Mouse (Mus musculus): ENCODE measurements at regions not wholly inside any gene's neighbourhood (a gene's known extent, or its start where the extent isn't known, plus 50 kb on each side); places are given as distances from the start of the nearest gene placed in this dataset.

- Histone ChIP-seq H3K4me2 (ENCODE audit: low read depth, low read length) (no peak overlapping the region), H3K27me3 (ENCODE audit: control insufficient read depth, insufficient read depth, low read length) (no peaks in the 10 kb centered on the region), H3K36me3 (replicated peaks; ENCODE audit: control insufficient read depth, insufficient read depth, low read depth, low read length) (no peaks in the 10 kb centered on the region), H3K9me3 (replicated peaks; ENCODE audit: control insufficient read depth, low read length) (no peaks in the 10 kb centered on the region), H3K4me3 (ENCODE audit: low read depth, low read length) (no peak overlapping the region), H3K4me1 (ENCODE audit: control insufficient read depth, insufficient read depth, low read length) (no peaks in the 10 kb centered on the region), H3K9ac (replicated peaks; ENCODE audit: low read length) (no peak overlapping the region), H3K27ac (replicated peaks; ENCODE audit: low read depth, low read length) (no peak overlapping the region)
- ATAC-seq (replicated peaks; ENCODE audit: insufficient number of reproducible peaks, low FRiP score, low TSS enrichment, low read depth) (peak; percentile 60), DNase-seq (ENCODE audit: low spot score) (no peak)
- WGBS: 46% methylated on average over 5 of the region's 5 CpGs
These were observed 245.4 kb upstream of the Rtl1 start for GRCm38 (mm10) chr12:109845602-109845906.

GRCm38 (mm10) chr12:109856336-109856735, 256.2 kb upstream of the Rtl1 start:
- Histone ChIP-seq H3K27ac (replicated peaks; ENCODE audit: low read depth, low read length) (no peak overlapping the region), H3K4me3 (ENCODE audit: low read depth, low read length) (no peak overlapping the region), H3K4me1 (ENCODE audit: control insufficient read depth, insufficient read depth, low read length) (no peaks in the 10 kb centered on the region), H3K9ac (replicated peaks; ENCODE audit: low read length) (no peak overlapping the region), H3K9me3 (replicated peaks; ENCODE audit: control insufficient read depth, low read length) (no peaks in the 10 kb centered on the region; the same call in 1 of the 2 replicates), H3K27me3 (ENCODE audit: control insufficient read depth, insufficient read depth, low read length) (no peaks in the 10 kb centered on the region), H3K4me2 (ENCODE audit: low read depth, low read length) (no peak overlapping the region), H3K36me3 (replicated peaks; ENCODE audit: control insufficient read depth, insufficient read depth, low read depth, low read length) (no peaks in the 10 kb centered on the region)
- DNase-seq (ENCODE audit: low spot score) (no peak), ATAC-seq (replicated peaks; ENCODE audit: insufficient number of reproducible peaks, low FRiP score, low TSS enrichment, low read depth) (no peak)
- 100% methylated on average over 1 of the region's 1 CpGs for WGBS

- Histone ChIP-seq H3K9ac (replicated peaks; ENCODE audit: low read length) (no peak overlapping the region), H3K36me3 (replicated peaks; ENCODE audit: control insufficient read depth, insufficient read depth, low read depth, low read length) (no peaks in the 10 kb centered on the region), H3K27me3 (ENCODE audit: control insufficient read depth, insufficient read depth, low read length) (no peaks in the 10 kb centered on the region), H3K4me2 (ENCODE audit: low read depth, low read length) (no peak overlapping the region), H3K4me1 (ENCODE audit: control insufficient read depth, insufficient read depth, low read length) (no peaks in the 10 kb centered on the region), H3K27ac (replicated peaks; ENCODE audit: low read depth, low read length) (no peak overlapping the region), H3K9me3 (replicated peaks; ENCODE audit: control insufficient read depth, low read length) (no peaks in the 10 kb centered on the region; the same call in 1 of the 2 replicates), H3K4me3 (ENCODE audit: low read depth, low read length) (no peak overlapping the region)
- 54% methylated on average over 4 of the region's 4 CpGs for WGBS
- DNase-seq (ENCODE audit: low spot score): peak; percentile 41
- no peak for ATAC-seq (replicated peaks; ENCODE audit: insufficient number of reproducible peaks, low FRiP score, low TSS enrichment, low read depth)
These were observed 257.6 kb upstream of the Rtl1 start for GRCm38 (mm10) chr12:109857705-109858104.

GRCm38 (mm10) chr12:109864826-109865225, 264.7 kb upstream of the Rtl1 start:
- ATAC-seq (replicated peaks; ENCODE audit: insufficient number of reproducible peaks, low FRiP score, low TSS enrichment, low read depth): no peak
- H3K27ac ChIP-seq (replicated peaks; ENCODE audit: low read depth, low read length): no peak overlapping the region
- no peaks in the 10 kb centered on the region for H3K36me3 ChIP-seq (replicated peaks; ENCODE audit: control insufficient read depth, insufficient read depth, low read depth, low read length)
- no peaks in the 10 kb centered on the region for H3K4me1 ChIP-seq (ENCODE audit: control insufficient read depth, insufficient read depth, low read length)
- H3K27me3 ChIP-seq (ENCODE audit: control insufficient read depth, insufficient read depth, low read length): no peaks in the 10 kb centered on the region
- H3K9ac ChIP-seq (replicated peaks; ENCODE audit: low read length): no peak overlapping the region
- no peak overlapping the region for H3K4me3 ChIP-seq (ENCODE audit: low read depth, low read length)
- 70% methylated on average over 4 of the region's 4 CpGs for WGBS
- H3K4me2 ChIP-seq (ENCODE audit: low read depth, low read length): no peak overlapping the region
- H3K9me3 ChIP-seq (replicated peaks; ENCODE audit: control insufficient read depth, low read length): no peaks in the 10 kb centered on the region
- DNase-seq (ENCODE audit: low spot score): no peak

- Histone ChIP-seq H3K9me3 (replicated peaks; ENCODE audit: control insufficient read depth, low read length) (no peaks in the 10 kb centered on the region), H3K9ac (replicated peaks; ENCODE audit: low read length) (no peak overlapping the region), H3K4me2 (ENCODE audit: low read depth, low read length) (no peak overlapping the region), H3K27ac (replicated peaks; ENCODE audit: low read depth, low read length) (no peak overlapping the region), H3K36me3 (replicated peaks; ENCODE audit: control insufficient read depth, insufficient read depth, low read depth, low read length) (no peaks in the 10 kb centered on the region), H3K4me1 (ENCODE audit: control insufficient read depth, insufficient read depth, low read length) (no peaks in the 10 kb centered on the region), H3K4me3 (ENCODE audit: low read depth, low read length) (no peak overlapping the region), H3K27me3 (ENCODE audit: control insufficient read depth, insufficient read depth, low read length) (no peaks in the 10 kb centered on the region)
- WGBS: 88% methylated on average over 14 of the region's 14 CpGs
- ATAC-seq (replicated peaks; ENCODE audit: insufficient number of reproducible peaks, low FRiP score, low TSS enrichment, low read depth) (no peak), DNase-seq (ENCODE audit: low spot score) (no peak)
These were observed 270.9 kb upstream of the Rtl1 start for GRCm38 (mm10) chr12:109871021-109871420.

- no peak for ATAC-seq (replicated peaks; ENCODE audit: insufficient number of reproducible peaks, low FRiP score, low TSS enrichment, low read depth)
- Histone ChIP-seq H3K4me1 (ENCODE audit: control insufficient read depth, insufficient read depth, low read length) (no peaks in the 10 kb centered on the region), H3K9ac (replicated peaks; ENCODE audit: low read length) (no peak overlapping the region), H3K4me3 (ENCODE audit: low read depth, low read length) (no peak overlapping the region), H3K4me2 (ENCODE audit: low read depth, low read length) (no peak overlapping the region), H3K9me3 (replicated peaks; ENCODE audit: control insufficient read depth, low read length) (no peaks in the 10 kb centered on the region), H3K27me3 (ENCODE audit: control insufficient read depth, insufficient read depth, low read length) (no peaks in the 10 kb centered on the region), H3K36me3 (replicated peaks; ENCODE audit: control insufficient read depth, insufficient read depth, low read depth, low read length) (no peaks in the 10 kb centered on the region), H3K27ac (replicated peaks; ENCODE audit: low read depth, low read length) (no peak overlapping the region)
- DNase-seq (ENCODE audit: low spot score): no peak
- WGBS: 87% methylated on average over 7 of the region's 7 CpGs
These were observed 274.3 kb upstream of the Rtl1 start for GRCm38 (mm10) chr12:109874466-109874865.

GRCm38 (mm10) chr12:109881108-109881507, 281.0 kb upstream of the Rtl1 start:
- 64% methylated on average over 3 of the region's 3 CpGs for WGBS
- ATAC-seq (replicated peaks; ENCODE audit: insufficient number of reproducible peaks, low FRiP score, low TSS enrichment, low read depth) (no peak), DNase-seq (ENCODE audit: low spot score) (no peak)
- H3K4me1 ChIP-seq (ENCODE audit: control insufficient read depth, insufficient read depth, low read length): no peaks in the 10 kb centered on the region
- no peak overlapping the region for H3K4me3 ChIP-seq (ENCODE audit: low read depth, low read length)
- no peak overlapping the region for H3K4me2 ChIP-seq (ENCODE audit: low read depth, low read length)
- no peak overlapping the region for H3K27ac ChIP-seq (replicated peaks; ENCODE audit: low read depth, low read length)
- H3K9ac ChIP-seq (replicated peaks; ENCODE audit: low read length): no peak overlapping the region
- H3K36me3 ChIP-seq (replicated peaks; ENCODE audit: control insufficient read depth, insufficient read depth, low read depth, low read length): no peaks in the 10 kb centered on the region
- no peaks in the 10 kb centered on the region for H3K9me3 ChIP-seq (replicated peaks; ENCODE audit: control insufficient read depth, low read length)
- no peaks in the 10 kb centered on the region for H3K27me3 ChIP-seq (ENCODE audit: control insufficient read depth, insufficient read depth, low read length)

GRCm38 (mm10) chr12:109891206-109891605, 291.1 kb upstream of the Rtl1 start:
- ATAC-seq (replicated peaks; ENCODE audit: insufficient number of reproducible peaks, low FRiP score, low TSS enrichment, low read depth) (no peak), DNase-seq (ENCODE audit: low spot score) (no peak)
- H3K9ac ChIP-seq (replicated peaks; ENCODE audit: low read length): no peak overlapping the region
- H3K4me1 ChIP-seq (ENCODE audit: control insufficient read depth, insufficient read depth, low read length): no peaks in the 10 kb centered on the region
- no peak overlapping the region for H3K27ac ChIP-seq (replicated peaks; ENCODE audit: low read depth, low read length)
- no peaks in the 10 kb centered on the region for H3K9me3 ChIP-seq (replicated peaks; ENCODE audit: control insufficient read depth, low read length)
- H3K4me3 ChIP-seq (ENCODE audit: low read depth, low read length): no peak overlapping the region
- no peaks in the 10 kb centered on the region for H3K27me3 ChIP-seq (ENCODE audit: control insufficient read depth, insufficient read depth, low read length)
- no peaks in the 10 kb centered on the region for H3K36me3 ChIP-seq (replicated peaks; ENCODE audit: control insufficient read depth, insufficient read depth, low read depth, low read length)
- H3K4me2 ChIP-seq (ENCODE audit: low read depth, low read length): no peak overlapping the region
- WGBS: 80% methylated on average over 2 of the region's 2 CpGs

GRCm38 (mm10) chr12:109892834-109893233, 292.7 kb upstream of the Rtl1 start:
- H3K4me2 ChIP-seq (ENCODE audit: low read depth, low read length): no peak overlapping the region
- no peak overlapping the region for H3K9ac ChIP-seq (replicated peaks; ENCODE audit: low read length)
- H3K4me3 ChIP-seq (ENCODE audit: low read depth, low read length): no peak overlapping the region
- no peaks in the 10 kb centered on the region for H3K27me3 ChIP-seq (ENCODE audit: control insufficient read depth, insufficient read depth, low read length)
- no peak overlapping the region for H3K27ac ChIP-seq (replicated peaks; ENCODE audit: low read depth, low read length)
- H3K36me3 ChIP-seq (replicated peaks; ENCODE audit: control insufficient read depth, insufficient read depth, low read depth, low read length): no peaks in the 10 kb centered on the region
- no peaks in the 10 kb centered on the region for H3K4me1 ChIP-seq (ENCODE audit: control insufficient read depth, insufficient read depth, low read length)
- no peak for DNase-seq (ENCODE audit: low spot score)
- H3K9me3 ChIP-seq (replicated peaks; ENCODE audit: control insufficient read depth, low read length): no peaks in the 10 kb centered on the region
- ATAC-seq (replicated peaks; ENCODE audit: insufficient number of reproducible peaks, low FRiP score, low TSS enrichment, low read depth): no peak
